Mouse (Mus musculus) heart, embryonic 16.5 days (tissue): ENCODE data around the gene Chn2. TPM values are rescaled to one million over a fixed set of nuclear protein-coding genes. Genes with fewer than 3 reads are reported as not detected.

Experiments
- ATAC-seq: fragments of 200-750 bp; cut with Nextera tagmentation; replicated peaks from 2 replicates; pipeline ENCODE4 v1.8.0; 2017; ENCODE audit warnings: moderate number of reproducible peaks; ENCODE audit not compliant: insufficient read depth, low FRiP score; ENCODE audit errors: extremely low read depth
- H3K27ac ChIP-seq: fragments of 300-500 bp; sonication (generic); 2 replicates; pipeline ENCODE4 v1.5.1; 2014; ENCODE audit warnings: mild to moderate bottlenecking, low read length, control low read depth, moderate library complexity
- H3K27me3 ChIP-seq: fragments of 300-500 bp; sonication (generic); 2 replicates; pipeline ENCODE4 v1.6.1; 2014; ENCODE audit warnings: low read length, mixed read lengths; ENCODE audit not compliant: control insufficient read depth, insufficient read depth
- H3K36me3 ChIP-seq: fragments of 300-500 bp; sonication (generic); 2 replicates; pipeline ENCODE4 v1.6.1; 2014; ENCODE audit not compliant: control insufficient read depth, insufficient read depth
- H3K4me1 ChIP-seq: fragments of 300-500 bp; sonication (generic); 2 replicates; pipeline ENCODE4 v1.6.1; 2014; ENCODE audit warnings: low read length, mixed read lengths; ENCODE audit not compliant: control insufficient read depth, insufficient read depth
- H3K4me2 ChIP-seq: fragments of 300-500 bp; sonication (generic); 2 replicates; pipeline ENCODE4 v1.6.1; 2014; ENCODE audit warnings: low read depth, mild to moderate bottlenecking, control low read depth, low read length
- H3K4me3 ChIP-seq: fragments of 300-500 bp; sonication (generic); 2 replicates; pipeline ENCODE4 v1.5.1; 2014; ENCODE audit warnings: mild to moderate bottlenecking, control low read depth, low read length
- H3K9ac ChIP-seq: fragments of 300-500 bp; sonication (generic); 2 replicates; pipeline ENCODE4 v1.6.1; 2014; ENCODE audit warnings: low read length, control low read depth
- H3K9me3 ChIP-seq: fragments of 300-500 bp; sonication (generic); replicated peaks from 2 replicates; pipeline ENCODE4 v1.6.1; 2016; ENCODE audit warnings: low read length; ENCODE audit not compliant: control insufficient read depth
- WGBS: fragments of 180-500 bp; shearing (Covaris S2); extraction: QIAGEN DNeasy Blood & Tissue Kit; methylation state at CpG from one replicate; pipeline ENCODE4 v1.1.7; 2014; 5-methylcytosine and 5-hydroxymethylcytosine counted together
- polyA plus RNA-seq: library from polyadenylated mRNA; unstranded; fragments of >200 nt; fragmentation: Nextera tagmentation; extraction: Ambion mirVana; gene quantifications from 2 replicates; pipeline ENCODE4 v1.2.1, GENCODE M21; 2015

Gene Chn2
- polyA plus RNA-seq, 1 experiment from 2014 or later = 5.4 TPM

DNA sequence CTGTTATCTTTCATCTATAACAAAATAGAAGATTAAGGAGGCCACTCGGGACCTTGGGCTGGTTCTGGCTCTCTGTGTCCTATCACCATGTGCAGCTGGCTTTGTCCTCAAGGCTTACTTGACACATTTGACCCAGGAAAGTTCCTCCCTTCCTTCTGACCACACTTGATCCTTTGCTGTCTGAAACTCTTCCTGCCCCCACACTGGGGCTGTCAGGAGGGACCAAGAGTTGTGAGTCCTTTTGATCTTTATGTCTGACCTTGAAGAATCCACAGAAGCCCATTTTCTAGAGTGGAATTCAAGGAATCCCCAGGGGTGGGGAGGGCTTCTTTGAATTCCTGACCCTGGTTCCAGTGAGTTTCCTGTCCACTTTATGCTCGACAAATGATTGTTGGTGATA is 21.3 kb upstream of the Chn2 start:
- Histone ChIP-seq H3K9ac (no peak overlapping the region), H3K9me3 (no peaks in the 10 kb centered on the region), H3K4me2 (no peak overlapping the region), H3K4me3 (no peak overlapping the region), H3K27ac (no peak overlapping the region), H3K4me1 (0 out of 2 replicates have a peak, but pooled peaks cover 2% of the 10 kb centered on the region), H3K36me3 (no peaks in the 10 kb centered on the region), H3K27me3 (no peaks in the 10 kb centered on the region)
- WGBS = 24% methylated on average over 2 of the region's 2 CpGs
- ATAC-seq = no peak

DNA sequence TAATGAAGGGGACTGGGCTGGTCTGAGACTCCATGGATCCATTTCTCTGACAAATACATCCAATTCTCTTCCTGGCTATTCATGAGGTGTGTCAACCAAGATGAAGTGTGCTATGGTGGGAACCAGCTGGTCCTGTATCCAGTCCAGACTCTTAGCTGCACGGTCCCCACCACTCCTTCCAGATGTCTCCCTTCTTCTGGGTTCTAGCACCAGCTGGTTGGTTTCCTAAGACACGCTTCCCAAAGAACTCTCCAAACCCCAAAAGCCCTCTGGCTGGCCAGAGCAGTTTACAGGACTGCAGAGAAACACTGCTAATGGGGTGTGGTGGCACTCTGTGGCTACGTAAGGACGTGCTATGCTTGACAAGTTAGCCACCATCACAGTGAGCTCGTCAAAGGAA is 20.5 kb upstream of the Chn2 start:
- Histone ChIP-seq H3K27me3 (no peaks in the 10 kb centered on the region), H3K9me3 (no peaks in the 10 kb centered on the region), H3K27ac (no peak overlapping the region), H3K4me1 (0 out of 2 replicates have a peak, but pooled peaks cover 2% of the 10 kb centered on the region), H3K9ac (no peak overlapping the region), H3K36me3 (no peaks in the 10 kb centered on the region), H3K4me3 (no peak overlapping the region), H3K4me2 (no peak overlapping the region)
- ATAC-seq = no peak
- WGBS = 73% methylated on average over 5 of the region's 5 CpGs

DNA sequence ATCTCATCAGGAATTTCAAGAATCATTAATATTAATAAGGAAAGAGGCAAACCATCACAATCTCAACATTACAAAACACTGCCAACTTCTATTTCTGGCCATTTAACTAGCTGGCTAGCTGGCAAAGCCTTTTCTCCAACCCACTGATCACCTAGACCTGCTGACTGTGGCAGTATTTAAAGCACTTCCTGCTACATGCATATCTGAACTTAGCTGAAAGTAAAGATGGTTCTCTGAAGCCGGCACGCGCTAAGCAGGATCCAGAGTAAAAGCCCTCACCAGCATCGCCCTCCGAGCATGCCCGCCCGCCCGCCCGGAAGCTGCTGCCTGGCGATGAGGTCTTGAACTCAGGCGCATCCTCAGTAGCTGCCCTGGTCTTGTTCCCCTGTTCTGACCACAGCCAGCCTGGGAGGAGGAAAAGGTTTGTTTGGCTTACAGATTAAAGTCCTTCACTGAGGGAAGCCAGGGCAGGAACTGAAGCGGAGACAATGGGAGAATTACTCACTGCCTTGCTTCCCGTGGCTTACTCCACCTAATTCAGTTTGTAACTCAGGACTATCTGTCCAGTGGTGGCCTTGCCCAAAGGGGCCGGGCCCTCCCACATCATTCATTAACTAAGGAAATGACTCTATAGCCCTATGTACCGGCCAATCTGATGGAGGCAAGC is 18.1 kb upstream of the Chn2 start:
- Histone ChIP-seq H3K4me3 (no peak overlapping the region), H3K27ac (peak overlapping the region; percentile 41), H3K4me2 (no peak overlapping the region), H3K36me3 (no peaks in the 10 kb centered on the region), H3K27me3 (no peaks in the 10 kb centered on the region), H3K9me3 (no peaks in the 10 kb centered on the region), H3K4me1 (0 out of 2 replicates have a peak, but pooled peaks cover 2% of the 10 kb centered on the region), H3K9ac (no peak overlapping the region)
- peak; percentile 55 for ATAC-seq
- WGBS = 58% methylated on average over 15 of the region's 15 CpGs

DNA sequence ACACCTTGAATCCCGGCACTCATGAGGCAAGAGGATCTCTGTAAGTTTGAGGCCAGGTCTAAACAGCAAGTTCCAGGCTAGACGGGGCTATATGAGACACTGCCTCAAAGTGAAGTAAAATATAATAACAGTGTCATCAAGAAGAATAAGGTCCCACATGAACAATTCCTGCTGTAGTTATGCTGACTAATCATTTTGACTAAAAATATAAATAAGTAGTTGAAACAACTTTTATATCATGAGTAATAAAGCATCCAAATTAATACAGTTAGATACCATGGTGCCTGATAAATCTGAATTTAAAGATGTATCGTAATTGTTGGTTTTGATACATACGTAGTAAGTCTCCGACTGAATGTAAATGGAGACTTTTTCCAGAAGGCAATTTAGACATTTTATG is 15.5 kb upstream of the Chn2 start:
- H3K27ac ChIP-seq = no peak overlapping the region
- H3K4me3 ChIP-seq = no peak overlapping the region
- H3K4me2 ChIP-seq = no peak overlapping the region
- no peaks in the 10 kb centered on the region for H3K9me3 ChIP-seq
- H3K4me1 ChIP-seq = no peaks in the 10 kb centered on the region
- H3K27me3 ChIP-seq = no peaks in the 10 kb centered on the region
- H3K9ac ChIP-seq = no peak overlapping the region
- H3K36me3 ChIP-seq = no peaks in the 10 kb centered on the region
- no peak for ATAC-seq
- WGBS = 91% methylated on average over 5 of the region's 5 CpGs

DNA sequence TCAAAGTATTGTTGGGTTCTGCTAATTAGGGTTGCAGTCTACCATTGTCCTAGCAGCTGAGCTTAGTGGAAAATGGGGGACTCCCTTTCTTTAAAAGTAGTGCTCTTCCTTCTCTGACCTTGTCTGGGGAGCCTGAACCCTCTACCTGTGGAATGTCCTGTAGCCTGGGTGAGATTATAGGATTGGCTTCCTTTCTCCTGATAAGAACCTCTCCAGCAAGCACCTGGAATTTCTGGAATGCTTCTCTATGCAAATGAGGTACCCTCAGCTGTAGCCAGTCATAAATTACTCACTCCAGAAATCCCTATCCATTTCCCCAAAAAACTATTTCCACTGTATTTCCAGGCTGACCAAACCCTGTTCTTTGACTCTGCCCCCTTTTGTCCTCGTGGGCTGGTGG is 10.6 kb upstream of the Chn2 start:
- Histone ChIP-seq H3K4me3 (no peak overlapping the region), H3K36me3 (no peaks in the 10 kb centered on the region), H3K4me1 (no peaks in the 10 kb centered on the region), H3K27ac (no peak overlapping the region), H3K9ac (no peak overlapping the region), H3K4me2 (no peak overlapping the region), H3K9me3 (no peaks in the 10 kb centered on the region), H3K27me3 (no peaks in the 10 kb centered on the region)
- WGBS = 56% methylated on average over 1 of the region's 1 CpGs
- ATAC-seq = no peak

DNA sequence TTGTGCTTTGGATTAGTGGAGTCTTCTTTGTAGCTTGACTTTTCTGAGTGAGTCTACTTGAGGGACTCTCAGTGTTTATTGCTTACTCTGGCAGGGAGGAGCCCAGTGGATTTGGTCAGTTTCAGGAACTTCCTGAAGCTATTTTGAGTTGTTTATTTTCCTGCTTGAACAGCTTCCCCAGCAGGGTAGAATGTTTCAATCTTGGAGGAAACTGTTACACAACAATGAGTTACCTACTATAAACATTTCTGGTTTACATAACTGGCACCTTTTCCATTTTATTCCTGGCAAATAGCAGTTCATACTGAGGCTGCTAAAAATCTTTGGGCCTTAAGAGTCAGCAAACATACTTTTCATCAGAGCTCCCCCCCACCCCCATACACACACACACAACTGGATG is 9.0 kb upstream of the Chn2 start:
- Histone ChIP-seq H3K36me3 (no peaks in the 10 kb centered on the region), H3K4me2 (no peak overlapping the region), H3K4me1 (no peaks in the 10 kb centered on the region), H3K27me3 (no peaks in the 10 kb centered on the region), H3K27ac (no peak overlapping the region), H3K9ac (no peak overlapping the region), H3K4me3 (no peak overlapping the region), H3K9me3 (no peaks in the 10 kb centered on the region)
- no peak for ATAC-seq

DNA sequence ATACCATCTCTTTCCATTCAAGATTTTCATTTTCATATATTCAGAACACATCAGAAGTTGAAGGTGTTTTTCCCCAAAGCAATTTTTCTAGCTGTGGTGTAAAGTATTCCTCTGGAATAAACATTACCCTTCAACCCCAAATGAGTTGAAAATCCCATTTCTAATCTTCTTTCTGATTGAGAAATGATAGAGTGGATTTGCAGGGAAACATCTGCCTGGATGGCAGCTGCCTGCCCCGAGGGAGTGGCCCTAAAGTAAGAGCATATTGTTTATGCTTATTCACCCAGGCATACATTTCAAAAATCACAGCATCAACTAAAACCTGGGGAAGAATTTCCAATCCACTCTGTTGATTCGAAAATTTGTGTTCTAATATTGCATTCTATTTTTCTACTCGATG is 8.6 kb upstream of the Chn2 start:
- no peak for ATAC-seq
- WGBS = 72% methylated on average over 3 of the region's 3 CpGs
- H3K4me3 ChIP-seq = no peak overlapping the region

DNA sequence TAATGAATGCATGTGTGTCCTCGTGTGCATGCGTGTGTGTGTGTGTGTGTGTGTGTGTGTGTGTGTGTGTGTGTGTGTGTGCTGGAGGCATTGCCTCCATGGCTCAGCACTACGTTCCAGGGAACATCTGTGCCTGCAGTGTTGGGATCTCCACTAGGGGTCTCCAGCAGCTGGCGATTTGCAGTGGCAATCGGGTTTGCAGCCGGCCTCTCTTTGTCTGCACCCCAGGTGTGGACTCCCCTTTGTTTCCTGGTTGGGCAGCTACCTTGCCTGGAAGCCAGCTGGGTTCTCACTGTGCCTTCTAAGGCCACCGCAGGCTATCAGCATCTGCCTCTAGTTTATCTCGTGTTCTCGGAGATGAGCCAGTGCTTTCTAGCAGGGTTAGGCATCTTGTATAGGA is 4.9 kb upstream of the Chn2 start:
- Histone ChIP-seq H3K9me3 (no peaks in the 10 kb centered on the region; the same call in 1 of the 2 replicates), H3K27me3 (peaks cover 5% of the 10 kb centered on the region; the same call in 1 of the 2 replicates), H3K4me1 (peaks cover 5% of the 10 kb centered on the region), H3K36me3 (no peaks in the 10 kb centered on the region), H3K9ac (peak overlapping the region; percentile 34; the same call in 1 of the 2 replicates), H3K4me2 (peak overlapping the region; percentile 58), H3K4me3 (peak overlapping the region; percentile 24), H3K27ac (no peak overlapping the region)
- 2% methylated on average over 9 of the region's 9 CpGs for WGBS
- no peak; the same call in 1 of the 2 replicates for ATAC-seq

More for the DNA sequence above, 8.6 kb upstream of the Chn2 start:
- H3K4me1 ChIP-seq = no peaks in the 10 kb centered on the region
- H3K27me3 ChIP-seq = no peaks in the 10 kb centered on the region
- H3K27ac ChIP-seq = no peak overlapping the region
- no peak overlapping the region for H3K4me2 ChIP-seq
- H3K36me3 ChIP-seq = no peaks in the 10 kb centered on the region
- no peaks in the 10 kb centered on the region for H3K9me3 ChIP-seq
- H3K9ac ChIP-seq = no peak overlapping the region

DNA sequence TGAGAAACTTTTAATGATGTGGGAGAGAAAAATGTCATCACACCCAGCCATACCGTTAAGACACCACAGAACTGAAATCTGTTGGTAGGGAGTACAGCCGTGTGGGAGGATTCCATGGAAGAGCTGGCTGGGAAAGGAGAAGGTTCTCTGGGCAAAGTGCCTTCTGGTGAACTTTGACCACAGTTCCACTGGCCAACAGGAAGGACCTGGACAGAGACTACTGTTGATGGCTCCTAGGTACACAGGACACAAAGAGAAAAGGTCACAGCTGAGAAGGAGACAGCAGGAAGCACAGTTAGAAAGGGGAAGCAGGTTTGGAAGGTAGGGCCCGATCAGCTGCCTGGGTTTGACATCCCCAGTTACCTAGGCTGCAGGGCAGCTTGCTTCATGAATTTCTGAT is 3.8 kb upstream of the Chn2 start:
- H3K9me3 ChIP-seq = no peaks in the 10 kb centered on the region; the same call in 1 of the 2 replicates
- H3K27ac ChIP-seq = no peak overlapping the region
- WGBS = 66% methylated on average over 3 of the region's 3 CpGs
- peaks cover 5% of the 10 kb centered on the region; the same call in 1 of the 2 replicates for H3K27me3 ChIP-seq
- H3K4me1 ChIP-seq = peaks cover 5% of the 10 kb centered on the region
- no peaks in the 10 kb centered on the region for H3K36me3 ChIP-seq
- no peak overlapping the region for H3K4me2 ChIP-seq
- no peak for ATAC-seq
- H3K4me3 ChIP-seq = no peak overlapping the region
- no peak overlapping the region for H3K9ac ChIP-seq
